Mouse (Mus musculus) heart, embryonic 13.5 days (tissue): Measurements from ENCODE around the gene Kcnh1. TPM values are rescaled to one million over a fixed set of nuclear protein-coding genes. Genes with fewer than 3 reads are reported as not detected.

Experiments used
- ATAC-seq: fragments of 200-750 bp; cut with Nextera tagmentation; 2 replicates; pipeline ENCODE4 v1.8.0; 2017; ENCODE audit warnings: moderate TSS enrichment; ENCODE audit not compliant: insufficient number of reproducible peaks, low FRiP score, low TSS enrichment; ENCODE audit errors: extremely low read depth
- H3K27ac ChIP-seq: fragments of 300-500 bp; sonication (generic); replicated peaks from 2 replicates; pipeline ENCODE4 v1.5.1; 2015; ENCODE audit warnings: moderate library complexity, mild to moderate bottlenecking, inconsistent platforms
- H3K27me3 ChIP-seq: fragments of 300-500 bp; sonication (generic); replicated peaks from 2 replicates; pipeline ENCODE4 v1.6.1; 2015; ENCODE audit warnings: mild to moderate bottlenecking, inconsistent platforms
- H3K36me3 ChIP-seq: fragments of 300-500 bp; sonication (generic); 2 replicates; pipeline ENCODE4 v1.6.1; 2015; ENCODE audit warnings: mild to moderate bottlenecking, inconsistent platforms
- H3K4me1 ChIP-seq: fragments of 300-500 bp; sonication (generic); 2 replicates; pipeline ENCODE4 v1.6.1; 2015; ENCODE audit warnings: inconsistent platforms
- H3K4me2 ChIP-seq: fragments of 300-500 bp; sonication (generic); 2 replicates; pipeline ENCODE4 v1.6.1; 2015; ENCODE audit warnings: inconsistent platforms, mild to moderate bottlenecking, moderate library complexity
- H3K4me3 ChIP-seq: fragments of 300-500 bp; sonication (generic); 2 replicates; pipeline ENCODE4 v1.5.1; 2015; ENCODE audit warnings: moderate library complexity, mild to moderate bottlenecking, inconsistent platforms
- H3K9ac ChIP-seq: fragments of 300-500 bp; sonication (generic); 2 replicates; pipeline ENCODE4 v1.6.1; 2015; ENCODE audit warnings: inconsistent platforms, mild to moderate bottlenecking, moderate library complexity
- H3K9me3 ChIP-seq: fragments of 300-500 bp; sonication (generic); 2 replicates; pipeline ENCODE4 v1.6.1; 2016; ENCODE audit warnings: inconsistent platforms
- WGBS: fragments of 180-500 bp; shearing (Covaris S2); methylation state at CpG from one replicate; pipeline ENCODE4 v1.1.7; 2015; ENCODE audit warnings: mixed read lengths; 5-methylcytosine and 5-hydroxymethylcytosine counted together
- polyA plus RNA-seq: library from polyadenylated mRNA; unstranded; fragments of >200 nt; fragmentation: Nextera tagmentation; extraction: Ambion mirVana; gene quantifications from 2 replicates; pipeline ENCODE4 v1.2.1, GENCODE M21; 2015

Kcnh1 gene
- polyA plus RNA-seq, 1 experiment from 2014 or later = 0.55 TPM

GRCm38 (mm10) chr1:192463732-192464131 lies 273.2 kb downstream of the Kcnh1 start:
- no peak for ATAC-seq

GRCm38 (mm10) chr1:192472366-192472765 lies 281.8 kb downstream of the Kcnh1 start:
- H3K4me2 ChIP-seq = no peak overlapping the region
- no peak overlapping the region for H3K27ac ChIP-seq
- H3K4me1 ChIP-seq = peaks cover 8% of the 10 kb centered on the region
- H3K9me3 ChIP-seq = no peaks in the 10 kb centered on the region
- H3K36me3 ChIP-seq = no peaks in the 10 kb centered on the region
- ATAC-seq = no peak
- WGBS = 44% methylated on average over 4 of the region's 4 CpGs
- no peak overlapping the region for H3K4me3 ChIP-seq
- H3K27me3 ChIP-seq = no peaks in the 10 kb centered on the region; the same call in 1 of the 2 replicates
- no peak overlapping the region for H3K9ac ChIP-seq

More at GRCm38 (mm10) chr1:192463732-192464131, 273.2 kb downstream of the Kcnh1 start:
- H3K4me1 ChIP-seq = no peaks in the 10 kb centered on the region
- H3K4me2 ChIP-seq = no peak overlapping the region
- H3K36me3 ChIP-seq = no peaks in the 10 kb centered on the region
- no peak overlapping the region for H3K27ac ChIP-seq
- WGBS = 61% methylated on average over 4 of the region's 4 CpGs
- no peaks in the 10 kb centered on the region for H3K9me3 ChIP-seq
- no peak overlapping the region for H3K9ac ChIP-seq
- no peak overlapping the region for H3K4me3 ChIP-seq
- H3K27me3 ChIP-seq = no peaks in the 10 kb centered on the region; the same call in 1 of the 2 replicates

DNA sequence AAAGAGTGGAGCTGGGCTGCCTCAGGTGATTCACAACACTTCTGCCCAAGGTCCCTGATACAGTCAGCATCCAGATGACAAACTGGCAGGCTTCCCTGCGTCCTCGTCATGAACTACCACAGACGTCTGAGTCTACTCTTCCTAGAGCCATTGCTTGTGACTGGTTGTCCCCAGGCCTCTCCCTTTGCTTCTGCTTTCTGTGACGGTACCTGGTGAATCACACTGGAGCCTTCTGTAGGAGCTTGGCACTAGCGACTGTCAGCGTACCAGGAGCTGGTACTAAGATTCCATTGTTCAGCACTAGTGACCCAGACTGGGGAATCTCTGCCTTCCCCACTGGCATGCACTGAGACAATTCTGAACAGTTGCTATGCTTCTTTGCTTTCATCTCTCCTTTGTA lies 282.6 kb downstream of the Kcnh1 start:
- WGBS = 73% methylated on average over 6 of the region's 6 CpGs
- Histone ChIP-seq H3K4me3 (no peak overlapping the region), H3K4me1 (peaks cover 16% of the 10 kb centered on the region), H3K4me2 (no peak overlapping the region), H3K27ac (no peak overlapping the region), H3K27me3 (no peaks in the 10 kb centered on the region; the same call in 1 of the 2 replicates), H3K9me3 (no peaks in the 10 kb centered on the region), H3K9ac (no peak overlapping the region), H3K36me3 (no peaks in the 10 kb centered on the region)
- no peak for ATAC-seq

DNA sequence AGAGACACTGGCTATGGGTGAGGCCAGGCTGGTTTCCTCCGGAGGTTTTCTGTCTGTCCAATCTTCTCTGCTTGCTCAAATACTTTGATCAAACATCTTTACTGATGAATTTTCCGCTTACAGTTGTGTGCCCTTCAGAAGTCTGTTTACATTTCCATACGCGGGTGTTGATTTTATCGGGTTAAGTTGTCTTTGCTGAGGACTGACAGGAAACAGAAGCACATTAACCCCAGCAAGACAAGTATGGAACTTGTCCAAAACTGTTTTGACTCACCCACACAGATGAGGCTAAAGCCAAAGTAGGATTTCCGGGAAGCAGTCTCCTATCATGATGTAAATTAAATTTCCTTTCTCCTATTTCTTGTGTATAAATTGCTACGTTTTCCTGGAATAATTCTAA lies 286.1 kb downstream of the Kcnh1 start:
- Histone ChIP-seq H3K27me3 (no peaks in the 10 kb centered on the region; the same call in 1 of the 2 replicates), H3K4me1 (peaks cover 22% of the 10 kb centered on the region), H3K4me2 (no peak overlapping the region), H3K36me3 (no peaks in the 10 kb centered on the region), H3K9ac (no peak overlapping the region), H3K4me3 (no peak overlapping the region), H3K27ac (no peak overlapping the region), H3K9me3 (no peaks in the 10 kb centered on the region)
- 39% methylated on average over 7 of the region's 7 CpGs for WGBS
- ATAC-seq = no peak

GRCm38 (mm10) chr1:192477556-192477955 lies 287.0 kb downstream of the Kcnh1 start:
- H3K4me3 ChIP-seq = no peak overlapping the region
- no peaks in the 10 kb centered on the region; the same call in 1 of the 2 replicates for H3K27me3 ChIP-seq
- H3K36me3 ChIP-seq = no peaks in the 10 kb centered on the region
- H3K4me2 ChIP-seq = no peak overlapping the region
- no peaks in the 10 kb centered on the region for H3K9me3 ChIP-seq
- no peak overlapping the region for H3K9ac ChIP-seq
- no peak for ATAC-seq
- H3K4me1 ChIP-seq = peaks cover 22% of the 10 kb centered on the region
- peak overlapping the region; percentile 63 for H3K27ac ChIP-seq
- 58% methylated on average over 6 of the region's 6 CpGs for WGBS

- Histone ChIP-seq H3K27ac (peak overlapping the region; percentile 63), H3K4me3 (no peak overlapping the region), H3K4me2 (no peak overlapping the region), H3K36me3 (no peaks in the 10 kb centered on the region), H3K27me3 (no peaks in the 10 kb centered on the region; the same call in 1 of the 2 replicates), H3K9ac (no peak overlapping the region), H3K4me1 (peaks cover 22% of the 10 kb centered on the region), H3K9me3 (no peaks in the 10 kb centered on the region)
- no peak for ATAC-seq
- 45% methylated on average over 5 of the region's 5 CpGs for WGBS
These were observed 287.6 kb downstream of the Kcnh1 start for GRCm38 (mm10) chr1:192478176-192478575.

GRCm38 (mm10) chr1:192480072-192480784 lies 289.7 kb downstream of the Kcnh1 start:
- H3K4me3 ChIP-seq = no peak overlapping the region
- H3K4me2 ChIP-seq = no peak overlapping the region
- ATAC-seq = no peak
- H3K36me3 ChIP-seq = no peaks in the 10 kb centered on the region
- 63% methylated on average over 8 of the region's 8 CpGs for WGBS
- no peak overlapping the region for H3K9ac ChIP-seq
- H3K9me3 ChIP-seq = no peaks in the 10 kb centered on the region
- no peak overlapping the region for H3K27ac ChIP-seq
- H3K4me1 ChIP-seq = peaks cover 22% of the 10 kb centered on the region
- no peaks in the 10 kb centered on the region for H3K27me3 ChIP-seq

DNA sequence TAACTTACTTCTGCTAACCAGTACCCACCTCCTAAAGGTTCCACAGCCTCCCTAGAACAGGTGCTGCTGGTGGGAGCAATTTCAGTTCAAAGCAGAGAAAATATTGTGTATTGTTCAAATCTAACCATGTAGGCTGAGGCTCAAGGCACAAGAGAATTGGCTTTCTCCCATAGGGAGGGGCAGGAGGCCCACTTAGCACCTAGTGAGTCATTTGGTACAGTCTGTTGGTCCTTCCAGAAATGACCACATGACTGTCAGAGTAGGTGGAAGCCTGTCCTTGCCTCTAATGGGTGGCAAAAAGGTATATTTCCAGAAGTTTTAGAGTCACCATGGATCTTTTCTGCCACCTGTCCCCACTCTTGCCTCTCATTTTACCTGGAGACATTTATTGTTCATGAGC lies 290.9 kb downstream of the Kcnh1 start:
- Histone ChIP-seq H3K27me3 (no peaks in the 10 kb centered on the region), H3K36me3 (no peaks in the 10 kb centered on the region)

DNA sequence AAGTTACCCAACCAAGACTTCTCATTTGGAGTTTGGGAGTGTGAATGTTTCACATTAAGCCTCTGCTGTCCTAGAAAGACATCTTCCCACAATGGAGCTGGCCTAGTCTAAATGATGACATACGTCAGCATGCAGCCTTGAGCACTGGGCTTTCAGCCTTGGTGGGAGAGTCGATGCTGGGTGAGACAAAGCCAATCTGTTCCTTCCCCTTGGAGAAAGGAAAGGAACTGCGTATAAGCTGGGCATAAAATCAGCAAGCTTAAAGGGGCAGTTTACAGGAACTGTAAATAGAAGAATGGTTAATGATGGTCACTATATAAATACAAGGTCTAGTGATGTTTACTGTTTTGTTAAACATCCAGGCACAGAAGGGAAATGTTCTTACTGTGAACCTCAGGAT lies 294.5 kb downstream of the Kcnh1 start:
- WGBS = 62% methylated on average over 3 of the region's 3 CpGs
- H3K27me3 ChIP-seq = no peaks in the 10 kb centered on the region
- H3K4me3 ChIP-seq = no peak overlapping the region
- no peaks in the 10 kb centered on the region for H3K36me3 ChIP-seq
- no peaks in the 10 kb centered on the region for H3K9me3 ChIP-seq
- H3K9ac ChIP-seq = no peak overlapping the region
- no peak for ATAC-seq
- no peak overlapping the region for H3K27ac ChIP-seq
- no peaks in the 10 kb centered on the region for H3K4me1 ChIP-seq
- no peak overlapping the region for H3K4me2 ChIP-seq

More for the DNA sequence above, 290.9 kb downstream of the Kcnh1 start:
- H3K4me2 ChIP-seq = no peak overlapping the region
- ATAC-seq = no peak
- no peak overlapping the region for H3K27ac ChIP-seq
- no peak overlapping the region for H3K4me3 ChIP-seq
- H3K4me1 ChIP-seq = peaks cover 20% of the 10 kb centered on the region
- H3K9me3 ChIP-seq = no peaks in the 10 kb centered on the region
- H3K9ac ChIP-seq = no peak overlapping the region

- Histone ChIP-seq H3K36me3 (no peaks in the 10 kb centered on the region), H3K9me3 (no peaks in the 10 kb centered on the region), H3K4me2 (no peak overlapping the region), H3K4me1 (no peaks in the 10 kb centered on the region), H3K27ac (no peak overlapping the region), H3K9ac (no peak overlapping the region), H3K27me3 (no peaks in the 10 kb centered on the region), H3K4me3 (no peak overlapping the region)
- WGBS = 91% methylated on average over 11 of the region's 11 CpGs
- no peak for ATAC-seq
These were observed 297.0 kb downstream of the Kcnh1 start for GRCm38 (mm10) chr1:192487571-192487970.

DNA sequence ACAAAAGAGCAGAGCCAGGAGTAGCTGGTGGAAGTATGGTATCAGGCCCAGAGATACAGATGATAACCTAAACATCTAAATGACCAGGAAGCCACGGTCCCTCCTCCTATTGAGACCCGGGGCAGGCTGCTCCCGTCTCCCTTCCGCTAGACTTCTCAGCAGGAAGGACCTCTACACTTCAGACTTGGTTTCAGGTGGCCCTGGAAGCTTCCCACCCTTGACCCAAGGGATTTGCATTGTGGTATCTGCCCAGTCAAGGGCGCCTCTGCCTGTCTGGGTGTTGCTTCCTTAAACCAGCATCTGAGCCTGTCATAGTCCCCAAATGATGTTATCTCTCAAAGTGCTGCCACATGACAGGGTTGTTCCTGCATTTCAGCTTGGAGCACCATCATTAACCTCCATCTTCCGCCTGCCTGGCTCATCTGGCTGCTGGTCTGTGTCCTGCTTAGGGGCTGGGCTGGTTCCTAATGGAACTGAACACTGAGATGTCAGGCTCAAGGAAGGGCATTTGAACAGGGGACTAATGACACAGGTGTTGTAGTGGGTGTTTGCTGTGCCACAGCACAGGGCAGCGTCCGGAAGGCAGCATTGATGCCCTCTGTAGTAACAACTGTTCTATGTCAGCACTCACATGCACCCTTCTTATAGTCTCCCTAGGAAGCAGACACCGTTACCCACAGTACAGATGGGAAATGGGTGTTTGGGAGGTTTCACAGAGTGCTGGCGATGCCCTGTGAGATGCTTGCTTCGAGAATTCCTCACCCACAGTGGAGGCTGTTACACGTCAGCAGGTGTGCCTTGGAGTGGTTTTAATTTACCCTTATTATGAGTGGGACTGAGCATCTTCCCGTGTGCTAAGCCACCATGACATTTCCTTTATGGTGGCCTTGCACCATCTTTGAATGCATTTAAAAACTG lies 299.6 kb downstream of the Kcnh1 start:
- WGBS = 62% methylated on average over 13 of the region's 13 CpGs

More for the DNA sequence above, 299.6 kb downstream of the Kcnh1 start:
- no peaks in the 10 kb centered on the region for H3K9me3 ChIP-seq
- H3K9ac ChIP-seq = no peak overlapping the region
- no peak; the same call in 1 of the 2 replicates for ATAC-seq
- no peaks in the 10 kb centered on the region for H3K27me3 ChIP-seq
- no peak overlapping the region for H3K4me2 ChIP-seq
- no peaks in the 10 kb centered on the region for H3K4me1 ChIP-seq
- no peak overlapping the region for H3K27ac ChIP-seq
- no peaks in the 10 kb centered on the region for H3K36me3 ChIP-seq
- no peak overlapping the region for H3K4me3 ChIP-seq
